Mouse (Mus musculus) C2C12 (cell line): Measurements from ENCODE around the gene Ptpn21. TPM values are rescaled to one million over a fixed set of nuclear protein-coding genes. Genes with fewer than 3 reads are reported as not detected.

ENCODE experiments used
- H3K27me3 ChIP-seq: one replicate; pipeline ENCODE4 v1.6.1; 2011; ENCODE audit not compliant: control insufficient read depth, insufficient read depth, insufficient read length
- H3K36me3 ChIP-seq: one replicate; pipeline ENCODE4 v1.6.1; 2011; ENCODE audit not compliant: control insufficient read depth, insufficient read depth
- H3K4me3 ChIP-seq: one replicate; pipeline ENCODE4 v1.5.1; 2011; ENCODE audit warnings: mild to moderate bottlenecking, control low read depth; ENCODE audit not compliant: poor library complexity, insufficient read depth, severe bottlenecking
- H3K79me2 ChIP-seq: one replicate; pipeline ENCODE4 v1.6.1; 2011; ENCODE audit not compliant: control insufficient read depth, insufficient read depth
- H3K79me3 ChIP-seq: one replicate; pipeline ENCODE4 v1.6.1; 2011; ENCODE audit warnings: low read depth, control low read depth
- H3ac ChIP-seq: one replicate; pipeline ENCODE3; 2011; ENCODE audit warnings: low read depth; ENCODE audit not compliant: control insufficient read depth, insufficient read length
- CEBPB ChIP-seq: IDR thresholded peaks from one replicate; pipeline ENCODE4 v1.6.1; 2011; ENCODE audit warnings: low read depth, mild to moderate bottlenecking, control low read depth, moderate library complexity
- CTCF ChIP-seq: IDR thresholded peaks from one replicate; pipeline ENCODE4 v1.5.1; 2011; ENCODE audit not compliant: control insufficient read depth, insufficient read depth, insufficient read length
- FOSL1 ChIP-seq: IDR thresholded peaks from one replicate; pipeline ENCODE4 v1.8.0; 2011; ENCODE audit warnings: mild to moderate bottlenecking, low read length; ENCODE audit not compliant: poor library complexity, insufficient read depth, severe bottlenecking
- MAX ChIP-seq: IDR thresholded peaks from one replicate; pipeline ENCODE4 v1.6.1; 2011; ENCODE audit warnings: mild to moderate bottlenecking, control low read depth
- MYOD1 ChIP-seq: IDR thresholded peaks from one replicate; pipeline ENCODE4 v1.6.1; 2011; ENCODE audit warnings: low read depth; ENCODE audit not compliant: control insufficient read depth, insufficient read length
- MYOG ChIP-seq: IDR thresholded peaks from one replicate; pipeline ENCODE4 v1.6.1; 2011; ENCODE audit not compliant: control insufficient read depth, insufficient read length; ENCODE audit errors: extremely low read depth
- USF1 ChIP-seq: IDR thresholded peaks from one replicate; pipeline ENCODE4 v1.6.1; 2011; ENCODE audit warnings: low read depth, mild to moderate bottlenecking, control low read depth, moderate library complexity
- polyA plus RNA-seq: library from polyadenylated mRNA; unstranded; fragments of >200 nt; fragmentation: generic; extraction: Trizol; gene quantifications from one replicate; pipeline ENCODE4 v1.2.1, GENCODE M21; 2012; ENCODE audit warnings: missing spikeins

Gene Ptpn21
- polyA plus RNA-seq, 1 experiment: 19.9 TPM

GRCm38 (mm10) chr12:98737801-98738350 lies 671 bp upstream of the Ptpn21 start:
- Histone ChIP-seq H3ac (peak overlapping the region; percentile 10), H3K36me3 (peaks cover 9% of the 10 kb centered on the region), H3K79me2 (peaks cover 45% of the 10 kb centered on the region), H3K4me3 (peak overlapping the region; percentile 74), H3K27me3 (no peaks in the 10 kb centered on the region), H3K79me3 (peaks cover 37% of the 10 kb centered on the region)
- no peak for TF ChIP-seq MAX
- TF ChIP-seq MYOG: no peak
- TF ChIP-seq CEBPB: no peak

GRCm38 (mm10) chr12:98734880-98735801 lies 2.1 kb downstream of the Ptpn21 start:
- H3K79me2 ChIP-seq: peaks cover 72% of the 10 kb centered on the region
- peaks cover 51% of the 10 kb centered on the region for H3K79me3 ChIP-seq
- no peaks in the 10 kb centered on the region for H3K27me3 ChIP-seq
- TF ChIP-seq USF1 (no peak), MAX (no peak), CEBPB (no peak), MYOD1 (no peak), FOSL1 (no peak), MYOG (no peak), CTCF (no peak)
- H3K36me3 ChIP-seq: peaks cover 25% of the 10 kb centered on the region
- H3K4me3 ChIP-seq: peak overlapping the region; percentile 42
- H3ac ChIP-seq: peak overlapping the region; percentile 70

GRCm38 (mm10) chr12:98734246-98734879 lies 2.8 kb downstream of the Ptpn21 start:
- TF ChIP-seq MAX (peak; percentile 72), MYOD1 (no peak), MYOG (no peak)

GRCm38 (mm10) chr12:98733776-98734175 lies 3.4 kb downstream of the Ptpn21 start:
- Histone ChIP-seq H3K79me3 (peaks cover 62% of the 10 kb centered on the region), H3K79me2 (peaks cover 86% of the 10 kb centered on the region), H3K4me3 (peak overlapping the region; percentile 42), H3K36me3 (peaks cover 37% of the 10 kb centered on the region), H3K27me3 (no peaks in the 10 kb centered on the region), H3ac (no peak overlapping the region)
- TF ChIP-seq MYOG (no peak), MYOD1 (no peak), CEBPB (no peak), FOSL1 (no peak), MAX (no peak), USF1 (no peak), CTCF (no peak)

More at GRCm38 (mm10) chr12:98734246-98734879, 2.8 kb downstream of the Ptpn21 start:
- Histone ChIP-seq H3ac (peak overlapping the region; percentile 56), H3K79me2 (peaks cover 80% of the 10 kb centered on the region), H3K79me3 (peaks cover 56% of the 10 kb centered on the region), H3K36me3 (peaks cover 31% of the 10 kb centered on the region), H3K27me3 (no peaks in the 10 kb centered on the region), H3K4me3 (peak overlapping the region; percentile 42)

GRCm38 (mm10) chr12:98733165-98733564 lies 4.0 kb downstream of the Ptpn21 start:
- Histone ChIP-seq H3K79me2 (peaks cover 92% of the 10 kb centered on the region), H3K79me3 (peaks cover 63% of the 10 kb centered on the region), H3K27me3 (no peaks in the 10 kb centered on the region), H3K4me3 (no peak overlapping the region), H3ac (no peak overlapping the region), H3K36me3 (peaks cover 41% of the 10 kb centered on the region)
- TF ChIP-seq CEBPB (no peak), MAX (no peak), MYOD1 (no peak), USF1 (no peak), MYOG (no peak), FOSL1 (no peak), CTCF (no peak)

GRCm38 (mm10) chr12:98730682-98731081 lies 6.5 kb downstream of the Ptpn21 start:
- H3K79me2 ChIP-seq: peaks cover 100% of the 10 kb centered on the region
- peaks cover 41% of the 10 kb centered on the region for H3K36me3 ChIP-seq
- H3ac ChIP-seq: no peak overlapping the region
- no peaks in the 10 kb centered on the region for H3K27me3 ChIP-seq
- H3K79me3 ChIP-seq: peaks cover 65% of the 10 kb centered on the region
- TF ChIP-seq USF1 (no peak), MYOD1 (no peak), MYOG (no peak), MAX (no peak), CTCF (no peak), FOSL1 (no peak), CEBPB (no peak)
- H3K4me3 ChIP-seq: no peak overlapping the region
